Mouse (Mus musculus): ENCODE measurements around the gene Chd9. TPM values are rescaled to one million over a fixed set of nuclear protein-coding genes. Genes with fewer than 3 reads are reported as not detected.
A peak's percentile ranks its signal among the peaks of the same experiment; 100 is the strongest.
"Not testable (repeated sequence)": the region's sequence is repeated elsewhere in the genome, so short reads cannot be mapped to it uniquely, and the experiment has no call there.

Chd9 gene
- polyA plus RNA-seq, 1 experiment = 339 TPM

- 0 out of 2 replicates have a peak, but pooled peaks have one; percentile 39 for TF ChIP-seq CTCF (IDR thresholded peaks at IDR 0.05; ENCODE audit: extremely low read depth, insufficient read length, insufficient replicate concordance, low read depth, low read length)
- no peak; the same call in 1 of the 2 replicates for TF ChIP-seq POLR2A (IDR thresholded peaks at IDR 0.05; ENCODE audit: low read depth, low read length)
- no peaks in the 10 kb centered on the region for H3K27me3 ChIP-seq (ENCODE audit: control insufficient read depth, insufficient read depth, low read length)
- no peaks in the 10 kb centered on the region; the same call in 1 of the 2 replicates for H3K4me1 ChIP-seq (ENCODE audit: control insufficient read depth, insufficient read depth, insufficient read length, low read length)
- H3K36me3 ChIP-seq (ENCODE audit: control insufficient read depth, insufficient read depth, low read length) = no peaks in the 10 kb centered on the region
- peak overlapping the region; percentile 82 for H3K27ac ChIP-seq (ENCODE audit: insufficient read depth, low read depth, low read length)
- H3K4me3 ChIP-seq (ENCODE audit: low read depth, low read length) = peak overlapping the region; percentile 75
- under 1% methylated on average over 86 of the region's 89 CpGs for WGBS
These were observed 79.8 kb downstream of the Chd9 start for GRCm38 (mm10) chr8:90907848-90908551.

- peak; percentile 60; the same call in 1 of the 2 replicates for TF ChIP-seq POLR2A (IDR thresholded peaks at IDR 0.05; ENCODE audit: low read depth, low read length)
- no peak for TF ChIP-seq CTCF (IDR thresholded peaks at IDR 0.05; ENCODE audit: extremely low read depth, insufficient read length, insufficient replicate concordance, low read depth, low read length)
- H3K36me3 ChIP-seq (ENCODE audit: control insufficient read depth, insufficient read depth, low read length) = no peaks in the 10 kb centered on the region
- H3K4me1 ChIP-seq (ENCODE audit: control insufficient read depth, insufficient read depth, insufficient read length, low read length) = no peaks in the 10 kb centered on the region; the same call in 1 of the 2 replicates
- H3K27me3 ChIP-seq (ENCODE audit: control insufficient read depth, insufficient read depth, low read length) = no peaks in the 10 kb centered on the region
- peak overlapping the region; percentile 75 for H3K4me3 ChIP-seq (ENCODE audit: low read depth, low read length)
- WGBS = under 1% methylated on average over 78 of the region's 89 CpGs
- peak overlapping the region; percentile 75 for H3K27ac ChIP-seq (ENCODE audit: insufficient read depth, low read depth, low read length)
These were observed 80.7 kb downstream of the Chd9 start for GRCm38 (mm10) chr8:90908580-90909471.

- TF ChIP-seq POLR2A (IDR thresholded peaks at IDR 0.05; ENCODE audit: low read depth, low read length) (no peak), CTCF (IDR thresholded peaks at IDR 0.05; ENCODE audit: extremely low read depth, insufficient read length, insufficient replicate concordance, low read depth, low read length) (no peak)
- H3K4me3 ChIP-seq (ENCODE audit: low read depth, low read length) = no peak overlapping the region
- WGBS = 27% methylated on average over 3 of the region's 3 CpGs
- H3K36me3 ChIP-seq (ENCODE audit: control insufficient read depth, insufficient read depth, low read length) = peaks cover 6% of the 10 kb centered on the region
- H3K27ac ChIP-seq (ENCODE audit: insufficient read depth, low read depth, low read length) = peak overlapping the region; percentile 91
- H3K4me1 ChIP-seq (ENCODE audit: control insufficient read depth, insufficient read depth, insufficient read length, low read length) = peaks cover 4% of the 10 kb centered on the region; the same call in 1 of the 2 replicates
- H3K27me3 ChIP-seq (ENCODE audit: control insufficient read depth, insufficient read depth, low read length) = no peaks in the 10 kb centered on the region
These were observed 95.2 kb downstream of the Chd9 start for GRCm38 (mm10) chr8:90923158-90923905.

- H3K4me1 ChIP-seq (ENCODE audit: control insufficient read depth, insufficient read depth, insufficient read length, low read length) = no peaks in the 10 kb centered on the region
- TF ChIP-seq CTCF (IDR thresholded peaks at IDR 0.05; ENCODE audit: extremely low read depth, insufficient read length, insufficient replicate concordance, low read depth, low read length) (no peak), POLR2A (IDR thresholded peaks at IDR 0.05; ENCODE audit: low read depth, low read length) (no peak)
- no peak overlapping the region for H3K4me3 ChIP-seq (ENCODE audit: low read depth, low read length)
- peaks cover 13% of the 10 kb centered on the region for H3K36me3 ChIP-seq (ENCODE audit: control insufficient read depth, insufficient read depth, low read length)
- 69% methylated on average over 1 of the region's 1 CpGs for WGBS
- H3K27me3 ChIP-seq (ENCODE audit: control insufficient read depth, insufficient read depth, low read length) = no peaks in the 10 kb centered on the region
- no peak overlapping the region for H3K27ac ChIP-seq (ENCODE audit: insufficient read depth, low read depth, low read length)
These were observed 100.3 kb downstream of the Chd9 start for GRCm38 (mm10) chr8:90928412-90928811.

- not testable (repeated sequence) for H3K27ac ChIP-seq (ENCODE audit: insufficient read depth, low read depth, low read length); H3K27me3 ChIP-seq (ENCODE audit: control insufficient read depth, insufficient read depth, low read length); H3K4me1 ChIP-seq (ENCODE audit: control insufficient read depth, insufficient read depth, insufficient read length, low read length); H3K4me3 ChIP-seq (ENCODE audit: low read depth, low read length)
- H3K36me3 ChIP-seq (ENCODE audit: control insufficient read depth, insufficient read depth, low read length) = peaks cover 19% of the 10 kb centered on the region
These were observed 102.0 kb downstream of the Chd9 start for GRCm38 (mm10) chr8:90930125-90930524.

- Histone ChIP-seq H3K4me3 (ENCODE audit: low read depth, low read length) (no peak overlapping the region), H3K36me3 (ENCODE audit: control insufficient read depth, insufficient read depth, low read length) (peaks cover 25% of the 10 kb centered on the region), H3K27me3 (ENCODE audit: control insufficient read depth, insufficient read depth, low read length) (no peaks in the 10 kb centered on the region), H3K4me1 (ENCODE audit: control insufficient read depth, insufficient read depth, insufficient read length, low read length) (no peaks in the 10 kb centered on the region), H3K27ac (ENCODE audit: insufficient read depth, low read depth, low read length) (no peak overlapping the region)
- 76% methylated on average over 11 of the region's 11 CpGs for WGBS
- TF ChIP-seq CTCF (IDR thresholded peaks at IDR 0.05; ENCODE audit: extremely low read depth, insufficient read length, insufficient replicate concordance, low read depth, low read length) (no peak), POLR2A (IDR thresholded peaks at IDR 0.05; ENCODE audit: low read depth, low read length) (no peak)
These were observed 104.8 kb downstream of the Chd9 start for GRCm38 (mm10) chr8:90932934-90933333.

All from small intestine, adult 2 months (tissue).